Mouse (Mus musculus): ENCODE measurements at regions not wholly inside any gene's neighbourhood (a gene's known extent, or its start where the extent isn't known, plus 50 kb on each side); places are given as distances from the start of the nearest gene placed in this dataset.

DNA sequence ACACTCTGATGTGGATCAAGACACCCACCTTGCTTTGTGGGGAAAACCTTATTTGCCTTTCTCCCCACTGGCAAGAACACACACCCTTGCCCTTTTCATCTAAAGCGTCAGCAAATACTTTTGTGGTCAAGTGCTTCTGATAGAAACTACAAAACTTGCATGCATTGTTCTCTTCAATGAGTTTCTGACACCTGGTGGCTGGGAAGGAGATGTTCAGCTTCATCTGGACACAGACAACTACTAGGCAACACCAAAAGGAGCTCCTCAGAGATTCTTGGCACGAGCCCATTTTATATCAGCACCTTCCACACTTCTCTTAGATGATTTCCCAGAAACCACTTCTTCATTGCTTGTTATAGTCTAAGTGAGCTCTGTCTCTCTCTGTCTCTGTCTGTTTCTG is 266.7 kb upstream of the Veph1 start:
- H3K4me1 ChIP-seq (ENCODE audit: control insufficient read depth, insufficient read depth, low read length), result no peaks in the 10 kb centered on the region
- H3K27ac ChIP-seq (ENCODE audit: insufficient read depth, low read length), result no peak overlapping the region
- TF ChIP-seq POLR2A (IDR thresholded peaks at IDR 0.05; ENCODE audit: extremely low read depth, insufficient read depth, low read length) (no peak), CTCF (IDR thresholded peaks at IDR 0.05; ENCODE audit: extremely low read depth, insufficient read depth, low read length) (no peak)
- H3K4me3 ChIP-seq (ENCODE audit: insufficient read depth, low read length), result no peak overlapping the region

GRCm38 (mm10) chr3:66555538-66555937 is 258.9 kb upstream of the Veph1 start:
- TF ChIP-seq POLR2A (IDR thresholded peaks at IDR 0.05; ENCODE audit: extremely low read depth, insufficient read depth, low read length), result no peak
- TF ChIP-seq CTCF (IDR thresholded peaks at IDR 0.05; ENCODE audit: extremely low read depth, insufficient read depth, low read length), result no peak
- no peaks in the 10 kb centered on the region for H3K4me1 ChIP-seq (ENCODE audit: control insufficient read depth, insufficient read depth, low read length)
- H3K4me3 ChIP-seq (ENCODE audit: insufficient read depth, low read length), result no peak overlapping the region
- H3K27ac ChIP-seq (ENCODE audit: insufficient read depth, low read length), result no peak overlapping the region

- no peaks in the 10 kb centered on the region for H3K4me1 ChIP-seq (ENCODE audit: control insufficient read depth, insufficient read depth, low read length)
- no peak overlapping the region for H3K4me3 ChIP-seq (ENCODE audit: insufficient read depth, low read length)
- no peak overlapping the region for H3K27ac ChIP-seq (ENCODE audit: insufficient read depth, low read length)
- TF ChIP-seq POLR2A (IDR thresholded peaks at IDR 0.05; ENCODE audit: extremely low read depth, insufficient read depth, low read length) (no peak), CTCF (IDR thresholded peaks at IDR 0.05; ENCODE audit: extremely low read depth, insufficient read depth, low read length) (no peak)
These were observed 254.3 kb upstream of the Veph1 start for GRCm38 (mm10) chr3:66550920-66551319.

- TF ChIP-seq POLR2A (IDR thresholded peaks at IDR 0.05; ENCODE audit: extremely low read depth, insufficient read depth, low read length), result no peak
- no peak for TF ChIP-seq CTCF (IDR thresholded peaks at IDR 0.05; ENCODE audit: extremely low read depth, insufficient read depth, low read length)
- no peak overlapping the region for H3K27ac ChIP-seq (ENCODE audit: insufficient read depth, low read length)
- H3K4me1 ChIP-seq (ENCODE audit: control insufficient read depth, insufficient read depth, low read length), result no peaks in the 10 kb centered on the region
- no peak overlapping the region for H3K4me3 ChIP-seq (ENCODE audit: insufficient read depth, low read length)
These were observed 249.9 kb upstream of the Veph1 start for GRCm38 (mm10) chr3:66546576-66546975.

DNA sequence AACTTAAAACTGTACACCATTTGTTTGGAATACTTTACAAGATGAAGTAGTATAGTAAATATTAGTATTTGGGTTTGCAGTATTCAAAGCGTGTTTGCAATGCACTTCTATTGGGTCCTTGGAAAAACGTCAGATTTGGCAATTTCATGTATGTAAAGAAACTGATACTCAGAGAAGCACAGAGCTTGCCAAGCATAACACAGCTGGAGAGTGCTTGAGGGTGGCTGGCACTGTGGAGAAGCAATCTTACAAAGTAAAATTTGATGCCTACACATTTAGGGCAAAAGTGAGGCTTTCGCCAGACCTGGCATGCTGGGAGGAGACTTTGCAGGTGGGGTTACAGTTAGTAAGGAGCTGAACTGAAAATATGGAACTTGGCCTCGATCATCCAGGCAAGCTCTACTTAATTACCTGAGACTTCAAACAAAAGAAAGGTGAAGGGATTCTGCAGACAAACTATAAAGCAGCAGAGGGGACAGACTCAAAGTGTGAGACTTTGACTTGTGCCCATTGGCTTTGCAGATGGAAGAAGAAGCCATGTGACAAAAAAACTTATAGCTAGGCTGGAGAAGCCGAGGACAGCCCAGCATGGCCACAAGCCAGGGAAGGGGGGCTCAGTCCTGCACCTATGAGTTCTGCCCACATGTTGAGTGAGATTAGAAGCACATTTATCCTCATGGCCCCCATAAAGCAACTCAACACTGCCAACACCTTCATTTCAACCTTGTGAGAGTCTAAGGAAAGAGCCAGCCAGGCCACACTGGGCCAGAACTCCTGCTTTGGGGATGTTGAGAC is 247.7 kb upstream of the Veph1 start:
- TF ChIP-seq POLR2A (IDR thresholded peaks at IDR 0.05; ENCODE audit: extremely low read depth, insufficient read depth, low read length) (no peak), CTCF (IDR thresholded peaks at IDR 0.05; ENCODE audit: extremely low read depth, insufficient read depth, low read length) (no peak)
- no peak overlapping the region for H3K27ac ChIP-seq (ENCODE audit: insufficient read depth, low read length)
- no peaks in the 10 kb centered on the region for H3K4me1 ChIP-seq (ENCODE audit: control insufficient read depth, insufficient read depth, low read length)
- H3K4me3 ChIP-seq (ENCODE audit: insufficient read depth, low read length), result no peak overlapping the region

GRCm38 (mm10) chr3:66542865-66543264 is 246.2 kb upstream of the Veph1 start:
- no peaks in the 10 kb centered on the region for H3K4me1 ChIP-seq (ENCODE audit: control insufficient read depth, insufficient read depth, low read length)

GRCm38 (mm10) chr3:66537913-66538312 is 241.3 kb upstream of the Veph1 start:
- TF ChIP-seq CTCF (IDR thresholded peaks at IDR 0.05; ENCODE audit: extremely low read depth, insufficient read depth, low read length) (no peak), POLR2A (IDR thresholded peaks at IDR 0.05; ENCODE audit: extremely low read depth, insufficient read depth, low read length) (no peak)
- no peak overlapping the region for H3K4me3 ChIP-seq (ENCODE audit: insufficient read depth, low read length)
- no peaks in the 10 kb centered on the region for H3K4me1 ChIP-seq (ENCODE audit: control insufficient read depth, insufficient read depth, low read length)
- no peak overlapping the region for H3K27ac ChIP-seq (ENCODE audit: insufficient read depth, low read length)

More at GRCm38 (mm10) chr3:66542865-66543264, 246.2 kb upstream of the Veph1 start:
- no peak for TF ChIP-seq POLR2A (IDR thresholded peaks at IDR 0.05; ENCODE audit: extremely low read depth, insufficient read depth, low read length)
- TF ChIP-seq CTCF (IDR thresholded peaks at IDR 0.05; ENCODE audit: extremely low read depth, insufficient read depth, low read length), result no peak
- H3K4me3 ChIP-seq (ENCODE audit: insufficient read depth, low read length), result no peak overlapping the region
- no peak overlapping the region for H3K27ac ChIP-seq (ENCODE audit: insufficient read depth, low read length)

DNA sequence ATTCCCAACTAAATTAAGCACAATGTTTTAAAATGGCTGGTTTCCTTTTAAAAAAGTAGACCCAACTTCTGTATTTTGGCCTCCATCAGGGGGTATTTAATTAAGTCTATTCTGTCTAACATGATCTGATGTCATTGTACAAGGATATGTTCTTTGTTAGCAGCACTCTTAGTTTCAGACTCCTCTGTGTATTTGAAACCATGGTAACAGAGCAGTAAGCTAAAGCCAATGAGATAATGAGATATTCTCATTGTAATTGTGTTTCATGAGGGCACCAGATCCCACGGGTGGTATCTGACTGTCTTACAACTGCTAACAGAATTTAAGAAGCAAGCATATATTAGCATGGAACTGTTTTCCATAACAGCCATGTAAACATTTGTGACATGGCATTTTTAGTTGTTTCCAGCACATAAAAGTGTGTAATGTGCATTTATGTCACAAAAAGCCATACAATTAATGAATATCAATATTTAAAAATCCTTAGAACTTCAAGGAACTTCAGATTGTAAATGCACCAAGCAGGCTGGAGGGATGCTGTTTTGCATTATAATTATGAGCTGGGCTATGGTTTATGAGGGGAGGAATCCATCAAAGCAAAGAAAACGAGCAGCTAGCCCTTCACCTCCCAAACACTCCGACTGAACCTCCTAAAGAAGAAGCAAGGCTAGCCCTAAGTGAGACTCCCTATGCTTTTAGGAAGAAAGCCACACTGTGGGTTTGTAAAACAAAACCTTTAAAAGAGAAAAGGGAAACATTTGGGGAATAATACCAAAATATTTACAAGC is 240.7 kb upstream of the Veph1 start:
- Histone ChIP-seq H3K4me3 (ENCODE audit: insufficient read depth, low read length) (no peak overlapping the region), H3K27ac (ENCODE audit: insufficient read depth, low read length) (no peak overlapping the region), H3K4me1 (ENCODE audit: control insufficient read depth, insufficient read depth, low read length) (no peaks in the 10 kb centered on the region)
- TF ChIP-seq POLR2A (IDR thresholded peaks at IDR 0.05; ENCODE audit: extremely low read depth, insufficient read depth, low read length), result no peak
- no peak for TF ChIP-seq CTCF (IDR thresholded peaks at IDR 0.05; ENCODE audit: extremely low read depth, insufficient read depth, low read length)

GRCm38 (mm10) chr3:66536673-66537072 is 240.0 kb upstream of the Veph1 start:
- H3K4me3 ChIP-seq (ENCODE audit: insufficient read depth, low read length), result no peak overlapping the region
- TF ChIP-seq CTCF (IDR thresholded peaks at IDR 0.05; ENCODE audit: extremely low read depth, insufficient read depth, low read length) (no peak), POLR2A (IDR thresholded peaks at IDR 0.05; ENCODE audit: extremely low read depth, insufficient read depth, low read length) (no peak)
- H3K27ac ChIP-seq (ENCODE audit: insufficient read depth, low read length), result no peak overlapping the region
- H3K4me1 ChIP-seq (ENCODE audit: control insufficient read depth, insufficient read depth, low read length), result no peaks in the 10 kb centered on the region

Measured in cortical plate, adult 2 months (tissue).